Mouse (Mus musculus) embryonic facial prominence, embryonic 11.5 days (tissue): ENCODE data around the gene Fchsd2. TPM values are rescaled to one million over a fixed set of nuclear protein-coding genes. Genes with fewer than 3 reads are reported as not detected.
"Not testable (repeated sequence)": the region's sequence is repeated elsewhere in the genome, so short reads cannot be mapped to it uniquely, and the experiment has no call there.

Experiments used
- ATAC-seq: fragments of 200-750 bp; cut with Nextera tagmentation; replicated peaks from 2 replicates; pipeline ENCODE4 v1.8.0; 2017; ENCODE audit warnings: low read depth; ENCODE audit not compliant: insufficient number of reproducible peaks, low FRiP score, low TSS enrichment
- DNase-seq: peaks from one replicate; pipeline ENCODE4 v3.0.0-alpha.2; 2015; ENCODE audit warnings: low spot score
- H3K27ac ChIP-seq: fragments of 300-500 bp; sonication (generic); replicated peaks from 2 replicates; pipeline ENCODE4 v1.5.1; 2014; ENCODE audit warnings: mild to moderate bottlenecking, low read depth, low read length, control low read depth
- H3K27me3 ChIP-seq: fragments of 300-500 bp; sonication (generic); 2 replicates; pipeline ENCODE4 v1.6.1; 2014; ENCODE audit warnings: mild to moderate bottlenecking, low read length, moderate library complexity, mixed read lengths; ENCODE audit not compliant: control insufficient read depth, insufficient read depth
- H3K36me3 ChIP-seq: fragments of 300-500 bp; sonication (generic); replicated peaks from 2 replicates; pipeline ENCODE4 v1.6.1; 2014; ENCODE audit warnings: low read depth, mild to moderate bottlenecking, low read length, moderate library complexity, mixed read lengths; ENCODE audit not compliant: control insufficient read depth, insufficient read depth
- H3K4me1 ChIP-seq: fragments of 300-500 bp; sonication (generic); 2 replicates; pipeline ENCODE4 v1.6.1; 2014; ENCODE audit warnings: low read length, mixed read lengths; ENCODE audit not compliant: control insufficient read depth, insufficient read depth
- H3K4me2 ChIP-seq: fragments of 300-500 bp; sonication (generic); 2 replicates; pipeline ENCODE4 v1.6.1; 2014; ENCODE audit warnings: low read depth, mild to moderate bottlenecking, control low read depth, low read length, moderate library complexity
- H3K4me3 ChIP-seq: fragments of 300-500 bp; sonication (generic); 2 replicates; pipeline ENCODE4 v1.5.1; 2014; ENCODE audit warnings: low read depth, low read length, control low read depth
- H3K9ac ChIP-seq: fragments of 300-500 bp; sonication (generic); replicated peaks from 2 replicates; pipeline ENCODE4 v1.6.1; 2014; ENCODE audit warnings: mild to moderate bottlenecking, control low read depth, low read length
- H3K9me3 ChIP-seq: fragments of 300-500 bp; sonication (generic); replicated peaks from 2 replicates; pipeline ENCODE4 v1.6.1; 2016; ENCODE audit warnings: mild to moderate bottlenecking, low read length, inconsistent platforms, mixed read lengths; ENCODE audit not compliant: control insufficient read depth
- WGBS: fragments of 180-500 bp; shearing (Covaris S2); extraction: QIAGEN DNeasy Blood & Tissue Kit; methylation state at CpG from one replicate; pipeline ENCODE4 v1.1.7; 2014; 5-methylcytosine and 5-hydroxymethylcytosine counted together
- polyA plus RNA-seq: library from polyadenylated mRNA; unstranded; fragments of >200 nt; fragmentation: Nextera tagmentation; extraction: Ambion mirVana; gene quantifications from 2 replicates; pipeline ENCODE4 v1.2.1, GENCODE M21; 2014

Gene Fchsd2
- polyA plus RNA-seq, 1 experiment from 2014 or later, result 23.9 TPM

DNA sequence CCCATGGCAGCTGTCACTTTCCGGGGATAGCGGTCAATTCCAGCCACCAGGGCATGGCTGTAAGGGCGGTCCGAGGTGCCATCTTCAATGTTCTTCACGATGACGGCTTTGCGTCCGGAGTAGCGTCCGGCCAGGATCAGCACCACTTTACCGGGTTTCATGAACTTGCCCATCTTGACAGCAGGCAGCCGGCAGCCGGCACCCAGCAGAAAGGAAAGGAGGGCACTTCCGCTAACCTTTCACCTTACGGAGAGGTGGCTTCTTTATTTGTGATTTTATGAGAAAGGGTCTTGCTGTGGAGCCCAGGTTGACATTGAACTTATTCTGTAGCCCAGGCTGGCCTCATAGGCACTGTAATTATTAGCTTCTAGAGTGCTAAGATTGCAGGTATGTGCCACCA lies 62.2 kb downstream of the Fchsd2 start:
- 97% methylated on average over 15 of the region's 15 CpGs for WGBS
- H3K9ac ChIP-seq, ATAC-seq, H3K4me2 ChIP-seq, H3K9me3 ChIP-seq, DNase-seq, H3K27me3 ChIP-seq, H3K4me3 ChIP-seq, H3K27ac ChIP-seq, H3K4me1 ChIP-seq, H3K36me3 ChIP-seq: not testable (repeated sequence)

DNA sequence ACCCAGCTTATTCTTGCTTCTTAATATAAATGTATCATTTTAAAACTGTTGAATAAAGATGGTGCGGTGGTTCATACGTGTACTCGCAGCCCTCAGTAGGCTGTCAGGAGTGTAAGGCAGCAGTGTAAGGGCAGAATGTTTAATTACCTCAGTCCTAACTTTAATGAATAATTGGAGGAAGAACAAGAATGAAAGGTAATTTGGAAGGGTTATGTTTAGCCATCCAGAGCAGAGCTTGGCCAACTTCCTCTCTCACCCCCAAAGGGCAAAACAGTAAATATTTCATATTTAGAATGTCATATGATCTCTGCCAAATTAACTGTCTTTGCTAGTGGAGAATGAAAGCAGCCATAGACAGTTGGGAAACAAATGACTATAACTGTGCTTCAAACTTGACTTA lies 62.6 kb downstream of the Fchsd2 start:
- Histone ChIP-seq H3K36me3 (no peaks in the 10 kb centered on the region), H3K4me3 (no peak overlapping the region), H3K9ac (no peak overlapping the region), H3K9me3 (no peaks in the 10 kb centered on the region), H3K27ac (no peak overlapping the region), H3K27me3 (no peaks in the 10 kb centered on the region), H3K4me1 (no peaks in the 10 kb centered on the region), H3K4me2 (no peak overlapping the region)
- ATAC-seq (no peak), DNase-seq (no peak)
- 93% methylated on average over 3 of the region's 3 CpGs for WGBS

- Histone ChIP-seq H3K4me1 (no peaks in the 10 kb centered on the region), H3K27ac (no peak overlapping the region), H3K4me3 (no peak overlapping the region), H3K36me3 (no peaks in the 10 kb centered on the region), H3K9me3 (no peaks in the 10 kb centered on the region), H3K4me2 (no peak overlapping the region), H3K27me3 (no peaks in the 10 kb centered on the region), H3K9ac (no peak overlapping the region)
- ATAC-seq (no peak), DNase-seq (peak; percentile 6)
- 57% methylated on average over 2 of the region's 2 CpGs for WGBS
Observed at GRCm38 (mm10) chr7:101160266-101160665, 67.6 kb downstream of the Fchsd2 start.

DNA sequence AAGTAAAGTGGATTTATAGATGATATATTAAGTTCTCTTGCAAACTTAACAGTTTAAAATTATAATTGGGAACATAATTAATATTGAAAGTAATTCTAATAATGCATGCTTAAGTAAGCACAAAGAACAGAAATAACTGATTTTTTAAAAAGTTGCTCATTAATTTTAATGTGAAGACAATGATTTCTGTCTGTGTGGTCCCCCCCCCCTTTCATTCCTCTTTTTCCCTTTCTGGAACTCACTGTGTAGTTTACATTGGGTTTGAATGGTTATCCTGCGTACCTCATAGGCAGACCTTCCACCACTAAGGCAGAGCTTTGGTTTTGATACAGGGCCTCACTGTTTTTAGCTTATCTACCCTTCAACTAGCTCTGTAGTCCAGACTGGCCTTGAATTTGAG lies 70.1 kb downstream of the Fchsd2 start:
- Histone ChIP-seq H3K27me3 (no peaks in the 10 kb centered on the region), H3K4me1 (no peaks in the 10 kb centered on the region), H3K4me3 (no peak overlapping the region), H3K9me3 (no peaks in the 10 kb centered on the region), H3K4me2 (no peak overlapping the region), H3K36me3 (no peaks in the 10 kb centered on the region), H3K27ac (no peak overlapping the region), H3K9ac (no peak overlapping the region)
- DNase-seq, result no peak
- no peak for ATAC-seq
- 90% methylated on average over 1 of the region's 1 CpGs for WGBS

- Histone ChIP-seq H3K27me3 (no peaks in the 10 kb centered on the region), H3K27ac (no peak overlapping the region), H3K4me1 (no peaks in the 10 kb centered on the region), H3K9ac (no peak overlapping the region), H3K9me3 (no peaks in the 10 kb centered on the region), H3K4me2 (no peak overlapping the region), H3K4me3 (no peak overlapping the region), H3K36me3 (no peaks in the 10 kb centered on the region)
- no peak for DNase-seq
- WGBS, result 84% methylated on average over 4 of the region's 4 CpGs
- ATAC-seq, result no peak
Observed at GRCm38 (mm10) chr7:101163878-101164277, 71.2 kb downstream of the Fchsd2 start.

DNA sequence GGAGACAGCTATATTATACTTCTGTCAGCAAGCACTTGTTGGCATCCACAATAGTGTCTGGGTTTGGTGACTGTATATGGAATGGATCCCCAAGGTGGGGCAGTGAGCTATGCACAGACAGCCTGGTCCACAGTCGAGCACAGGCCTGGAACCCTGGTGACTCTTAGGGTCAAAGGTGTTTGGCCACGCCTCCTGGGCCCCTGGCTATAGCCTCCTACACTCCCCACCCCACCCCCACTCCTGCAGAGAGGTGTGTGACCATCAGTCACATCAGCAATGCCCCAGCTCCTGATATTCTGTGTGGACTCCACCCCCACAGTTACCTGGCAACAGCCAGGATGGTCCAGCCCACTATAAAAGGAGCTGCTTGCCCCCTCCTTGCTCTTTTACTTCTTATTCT lies 73.9 kb downstream of the Fchsd2 start:
- ATAC-seq, result no peak
- DNase-seq, result no peak
- Histone ChIP-seq H3K36me3 (no peaks in the 10 kb centered on the region), H3K4me1 (no peaks in the 10 kb centered on the region), H3K27ac (no peak overlapping the region), H3K4me2 (no peak overlapping the region), H3K4me3 (no peak overlapping the region), H3K27me3 (no peaks in the 10 kb centered on the region), H3K9me3 (no peaks in the 10 kb centered on the region), H3K9ac (no peak overlapping the region)
- WGBS, result 38% methylated on average over 2 of the region's 2 CpGs

DNA sequence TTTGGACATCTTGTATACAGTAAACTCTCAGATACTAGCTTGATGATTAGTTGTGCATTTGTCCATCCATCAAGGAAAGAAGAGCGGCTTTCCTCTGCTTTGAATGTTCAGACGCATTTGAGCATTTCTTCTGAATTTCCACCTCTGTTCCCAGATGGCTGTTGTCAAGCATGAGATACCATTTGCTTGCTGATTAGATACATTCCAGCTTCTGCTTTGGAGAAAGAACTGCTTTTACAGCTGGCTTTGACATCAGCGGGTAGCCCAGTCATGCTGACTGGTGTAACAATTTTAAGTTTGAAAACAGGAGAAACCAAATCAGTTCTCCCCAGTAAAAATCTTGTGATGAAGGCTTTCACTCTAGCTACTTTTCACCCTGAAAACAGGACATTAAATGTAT lies 77.8 kb downstream of the Fchsd2 start:
- ATAC-seq, result no peak
- Histone ChIP-seq H3K36me3 (no peaks in the 10 kb centered on the region), H3K27ac (no peak overlapping the region), H3K9ac (no peak overlapping the region), H3K4me2 (no peak overlapping the region), H3K27me3 (no peaks in the 10 kb centered on the region), H3K9me3 (no peaks in the 10 kb centered on the region), H3K4me3 (no peak overlapping the region), H3K4me1 (no peaks in the 10 kb centered on the region)
- WGBS, result 52% methylated on average over 3 of the region's 3 CpGs
- peak; percentile 11 for DNase-seq

- no peak overlapping the region for H3K4me2 ChIP-seq
- no peak for ATAC-seq
- H3K27me3 ChIP-seq, result no peaks in the 10 kb centered on the region
- WGBS, result 83% methylated on average over 1 of the region's 1 CpGs
- no peaks in the 10 kb centered on the region for H3K9me3 ChIP-seq
- no peaks in the 10 kb centered on the region for H3K36me3 ChIP-seq
- H3K4me3 ChIP-seq, result no peak overlapping the region
- no peak for DNase-seq
- no peaks in the 10 kb centered on the region for H3K4me1 ChIP-seq
- H3K27ac ChIP-seq, result no peak overlapping the region
- no peak overlapping the region for H3K9ac ChIP-seq
Observed at GRCm38 (mm10) chr7:101171002-101171401, 78.3 kb downstream of the Fchsd2 start.
